Comparison of ENCODE assay signal across 10 mouse cellular contexts in the genomic region with DNA sequence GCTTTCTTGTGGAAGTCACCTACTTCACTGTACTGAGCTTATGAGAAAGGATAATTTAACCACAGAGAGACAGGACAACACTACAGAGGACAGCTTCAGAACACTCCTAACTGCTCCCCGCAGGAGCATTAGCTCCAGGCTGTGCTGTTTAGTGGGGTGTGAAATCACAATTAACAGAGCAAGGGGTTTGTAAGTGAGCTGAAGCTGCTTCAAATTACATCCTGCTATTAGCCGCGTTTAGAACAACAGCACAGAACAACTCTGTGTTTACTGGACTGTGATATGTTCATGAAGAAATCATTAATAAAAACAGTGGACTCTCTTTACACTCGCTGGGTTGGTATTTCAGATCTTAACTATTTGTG.
DNase-seq lines count a peak whose midpoint lies in the region; ATAC-seq and TF ChIP-seq lines count a peak whose summit lies in the region.
"Had no signal": no experiment of that assay in that cellular context is flagged by ENCODE, and none has a peak within 500 bp of the region (broad histone marks: within the 10 kb centered on the region; RNA-seq: fewer than 3 reads in every experiment).

No protein-coding gene starts in this region.

- no peaks in the 10 kb centered on the region for H3K36me3 ChIP-seq in forebrain, embryonic 15.5 days
- H3K36me3 ChIP-seq in midbrain, embryonic 12.5 days: no peaks in the 10 kb centered on the region
- no peaks in the 10 kb centered on the region for H3K36me3 ChIP-seq in stomach, postnatal 0 days (ENCODE audit: control insufficient read depth, insufficient read depth, low read length)
- H3K36me3 ChIP-seq: embryonic facial prominence, embryonic 13.5 days had no signal

- ATAC-seq in Patski: peak; percentile 92
- ATAC-seq in forebrain, embryonic 15.5 days (replicated peaks): peak; percentile 79
- peak; percentile 76 for ATAC-seq in midbrain, embryonic 12.5 days (ENCODE audit: low FRiP score, low read depth)
- no peak for ATAC-seq in stomach, postnatal 0 days (ENCODE audit: low FRiP score, low TSS enrichment)

- H3K4me1 ChIP-seq in forebrain, embryonic 15.5 days: peaks cover 12% of the 10 kb centered on the region
- H3K4me1 ChIP-seq in midbrain, embryonic 12.5 days: peaks cover 8% of the 10 kb centered on the region
- no peaks in the 10 kb centered on the region for H3K4me1 ChIP-seq in stomach, postnatal 0 days (replicated peaks; ENCODE audit: control insufficient read depth, insufficient read depth)

- no peak overlapping the region for H3K4me2 ChIP-seq in forebrain, embryonic 15.5 days (replicated peaks)
- H3K4me2 ChIP-seq in midbrain, embryonic 12.5 days (replicated peaks): peak overlapping the region; percentile 23; the same call in 1 of the 2 replicates
- H3K4me2 ChIP-seq in stomach, postnatal 0 days (replicated peaks; ENCODE audit: low read depth): no peak overlapping the region
- H3K4me2 ChIP-seq: embryonic facial prominence, embryonic 13.5 days had no signal

- no peaks in the 10 kb centered on the region for H3K9me3 ChIP-seq in forebrain, embryonic 15.5 days
- no peaks in the 10 kb centered on the region for H3K9me3 ChIP-seq in midbrain, embryonic 12.5 days
- H3K9me3 ChIP-seq in stomach, postnatal 0 days (ENCODE audit: control insufficient read depth, low read length): no peaks in the 10 kb centered on the region
- H3K9me3 ChIP-seq: embryonic facial prominence, embryonic 13.5 days had no signal

- no peak overlapping the region for H3K27ac ChIP-seq in forebrain, embryonic 15.5 days (replicated peaks)
- no peak overlapping the region for H3K27ac ChIP-seq in midbrain, embryonic 12.5 days (replicated peaks)
- H3K27ac ChIP-seq in stomach, postnatal 0 days (replicated peaks): no peak overlapping the region
- H3K27ac ChIP-seq: embryonic facial prominence, embryonic 13.5 days had no signal

- in situ Hi-C loops in Patski (cut with MboI; ENCODE audit: low pct_unique_long_range_greater_than_20kb): no loop called here

- DNase-seq in cerebellum, adult 11-12 months: peak; percentile 15
- DNase-seq in cerebellum, adult 8-10 months: no peak
- DNase-seq in Patski (ENCODE audit: low read depth, low spot score): peak; percentile 73
- DNase-seq in thymus, postnatal 14 days: no peak
- DNase-seq in adrenal gland, adult 18-20 months (ENCODE audit: low spot score in 2 of 2): no peak
- no peak for DNase-seq in stomach, postnatal 0 days (ENCODE audit: low spot score)
- DNase-seq: adrenal gland, postnatal 25 days had no signal

- H3K4me3 ChIP-seq in forebrain, embryonic 15.5 days: no peak overlapping the region
- no peak overlapping the region for H3K4me3 ChIP-seq in midbrain, embryonic 12.5 days
- no peak overlapping the region for H3K4me3 ChIP-seq in stomach, postnatal 0 days (ENCODE audit: low read depth, low read length)
- H3K4me3 ChIP-seq: embryonic facial prominence, embryonic 13.5 days had no signal

- TF ChIP-seq EP300 in stomach, postnatal 0 days (optimal IDR thresholded peaks at IDR 0.05): no peak

- TF ChIP-seq CTCF in Patski (IDR thresholded peaks at IDR 0.05): no peak
- TF ChIP-seq CTCF in stomach, postnatal 0 days (IDR thresholded peaks at IDR 0.05; ENCODE audit: low read depth): no peak

- POLR2A ChIA-PET in Patski (lab: Charles Lee): no interaction called here

- no peaks in the 10 kb centered on the region for H3K27me3 ChIP-seq in Patski
- H3K27me3 ChIP-seq in forebrain, embryonic 15.5 days: no peaks in the 10 kb centered on the region
- no peaks in the 10 kb centered on the region for H3K27me3 ChIP-seq in midbrain, embryonic 12.5 days
- no peaks in the 10 kb centered on the region for H3K27me3 ChIP-seq in stomach, postnatal 0 days (ENCODE audit: control insufficient read depth, insufficient read depth, low read length)
- H3K27me3 ChIP-seq: embryonic facial prominence, embryonic 13.5 days had no signal

- WGBS in forebrain, embryonic 15.5 days: 5% methylated on average over 4 of the region's 4 CpGs
- 4% methylated on average over 4 of the region's 4 CpGs for WGBS in midbrain, embryonic 12.5 days
- WGBS in stomach, postnatal 0 days: 29% methylated on average over 4 of the region's 4 CpGs

- H3K9ac ChIP-seq in forebrain, embryonic 15.5 days (replicated peaks): no peak overlapping the region
- no peak overlapping the region for H3K9ac ChIP-seq in midbrain, embryonic 12.5 days (replicated peaks)
- H3K9ac ChIP-seq in stomach, postnatal 0 days (ENCODE audit: low read length): no peak overlapping the region
- H3K9ac ChIP-seq: embryonic facial prominence, embryonic 13.5 days had no signal

- CTCF ChIA-PET in Patski (lab: Charles Lee): interaction anchor here (0.8 to 1.8 kb wide), 2 partner anchors 10 to 16 kb away, joined by 3 to 4 read pairs; no protein-coding TSS in a partner anchor

Comparison
In these comparisons a context has a peak if more than half of its experiments do, and no peak if none do; other contexts are left out.
1. DNase-seq: peak in cerebellum, adult 11-12 months (single experiment) and Patski (single experiment); none in cerebellum, adult 8-10 months (single experiment), thymus, postnatal 14 days (single experiment), adrenal gland, adult 18-20 months (0 of 2) and stomach, postnatal 0 days (single experiment).